ENCODE assay signal across 12 mouse cellular contexts in genomic region chr9:76000876-76001858, GRCm38 (mm10). TPM values are rescaled to one million over a fixed set of nuclear protein-coding genes. Genes with fewer than 3 reads are reported as not detected.
DNase-seq lines count a peak whose midpoint lies in the region; ATAC-seq and TF ChIP-seq lines count a peak whose summit lies in the region.
"Had no signal": no experiment of that assay in that cellular context is flagged by ENCODE, and none has a peak within 500 bp of the region (broad histone marks: within the 10 kb centered on the region; RNA-seq: fewer than 3 reads in every experiment).

No protein-coding gene starts in this region.

- H3K4me3 ChIP-seq in kidney, embryonic 14.5 days (ENCODE audit: low read length): no peak overlapping the region
- no peak overlapping the region for H3K4me3 ChIP-seq in midbrain, embryonic 14.5 days (replicated peaks; ENCODE audit: low read depth, low read length)
- H3K4me3 ChIP-seq in midbrain, embryonic 15.5 days: no peak overlapping the region
- no peak overlapping the region for H3K4me3 ChIP-seq in forebrain, embryonic 16.5 days (replicated peaks; ENCODE audit: low read length)
- H3K4me3 ChIP-seq in stomach, postnatal 0 days (ENCODE audit: low read depth, low read length): no peak overlapping the region
- H3K4me3 ChIP-seq: limb, embryonic 12.5 days had no signal

- no peaks in the 10 kb centered on the region for H3K36me3 ChIP-seq in kidney, embryonic 14.5 days (ENCODE audit: control insufficient read depth, insufficient read depth, low read length)
- H3K36me3 ChIP-seq in midbrain, embryonic 14.5 days (ENCODE audit: control insufficient read depth, insufficient read depth, low read length): no peaks in the 10 kb centered on the region
- H3K36me3 ChIP-seq in midbrain, embryonic 15.5 days (replicated peaks): no peaks in the 10 kb centered on the region
- no peaks in the 10 kb centered on the region for H3K36me3 ChIP-seq in forebrain, embryonic 16.5 days (ENCODE audit: control insufficient read depth, insufficient read depth)
- no peaks in the 10 kb centered on the region for H3K36me3 ChIP-seq in stomach, postnatal 0 days (ENCODE audit: control insufficient read depth, insufficient read depth, low read length)
- H3K36me3 ChIP-seq: G1E; limb, embryonic 12.5 days had no signal

- no peak overlapping the region for H3K4me2 ChIP-seq in kidney, embryonic 14.5 days (replicated peaks; ENCODE audit: low read depth, low read length)
- H3K4me2 ChIP-seq in midbrain, embryonic 14.5 days (ENCODE audit: low read length): no peak overlapping the region
- H3K4me2 ChIP-seq in midbrain, embryonic 15.5 days: no peak overlapping the region
- H3K4me2 ChIP-seq in forebrain, embryonic 16.5 days (ENCODE audit: low read length): peak overlapping the region; percentile 32
- H3K4me2 ChIP-seq in stomach, postnatal 0 days (replicated peaks; ENCODE audit: low read depth): no peak overlapping the region
- H3K4me2 ChIP-seq: limb, embryonic 12.5 days had no signal

- ATAC-seq in kidney, embryonic 14.5 days (ENCODE audit: low FRiP score, low TSS enrichment): peak; percentile 57; the same call in 1 of the 2 replicates
- no peak for ATAC-seq in midbrain, embryonic 14.5 days (ENCODE audit: low FRiP score, low TSS enrichment)
- ATAC-seq in midbrain, embryonic 15.5 days (replicated peaks): no peak
- ATAC-seq in forebrain, embryonic 16.5 days: peak; percentile 85
- ATAC-seq in stomach, postnatal 0 days (ENCODE audit: low FRiP score, low TSS enrichment): no peak

- 51% methylated on average over 10 of the region's 10 CpGs for WGBS in kidney, embryonic 14.5 days
- WGBS in midbrain, embryonic 14.5 days: 46% methylated on average over 10 of the region's 10 CpGs
- WGBS in midbrain, embryonic 15.5 days: 46% methylated on average over 10 of the region's 10 CpGs
- 24% methylated on average over 10 of the region's 10 CpGs for WGBS in forebrain, embryonic 16.5 days
- 62% methylated on average over 10 of the region's 10 CpGs for WGBS in stomach, postnatal 0 days

- no peaks in the 10 kb centered on the region for H3K4me1 ChIP-seq in kidney, embryonic 14.5 days (ENCODE audit: control insufficient read depth, insufficient read depth, low read length)
- no peaks in the 10 kb centered on the region for H3K4me1 ChIP-seq in midbrain, embryonic 14.5 days (ENCODE audit: control insufficient read depth, insufficient read depth, low read length)
- H3K4me1 ChIP-seq in midbrain, embryonic 15.5 days: no peaks in the 10 kb centered on the region
- H3K4me1 ChIP-seq in forebrain, embryonic 16.5 days (replicated peaks; ENCODE audit: control insufficient read depth, insufficient read depth, low read length): peaks cover 11% of the 10 kb centered on the region
- H3K4me1 ChIP-seq in stomach, postnatal 0 days (replicated peaks; ENCODE audit: control insufficient read depth, insufficient read depth): no peaks in the 10 kb centered on the region

- H3K27me3 ChIP-seq in kidney, embryonic 14.5 days (ENCODE audit: control insufficient read depth, insufficient read depth, low read length): no peaks in the 10 kb centered on the region
- no peaks in the 10 kb centered on the region for H3K27me3 ChIP-seq in midbrain, embryonic 14.5 days (ENCODE audit: control insufficient read depth, insufficient read depth, low read length)
- H3K27me3 ChIP-seq in midbrain, embryonic 15.5 days (replicated peaks): no peaks in the 10 kb centered on the region
- H3K27me3 ChIP-seq in forebrain, embryonic 16.5 days (replicated peaks; ENCODE audit: control insufficient read depth, insufficient read depth, low read length): no peaks in the 10 kb centered on the region
- H3K27me3 ChIP-seq in stomach, postnatal 0 days (ENCODE audit: control insufficient read depth, insufficient read depth, low read length): no peaks in the 10 kb centered on the region
- H3K27me3 ChIP-seq: limb, embryonic 12.5 days had no signal

- H3K27ac ChIP-seq in kidney, embryonic 14.5 days (ENCODE audit: low read depth, low read length): no peak overlapping the region
- H3K27ac ChIP-seq in midbrain, embryonic 14.5 days (replicated peaks; ENCODE audit: low read depth, low read length): no peak overlapping the region
- no peak overlapping the region for H3K27ac ChIP-seq in midbrain, embryonic 15.5 days
- no peak overlapping the region for H3K27ac ChIP-seq in forebrain, embryonic 16.5 days (ENCODE audit: low read length)
- H3K27ac ChIP-seq in stomach, postnatal 0 days (replicated peaks): no peak overlapping the region
- H3K27ac ChIP-seq: limb, embryonic 12.5 days had no signal

- no peak for TF ChIP-seq EP300 in stomach, postnatal 0 days (optimal IDR thresholded peaks at IDR 0.05)

- no peak overlapping the region for H3K9ac ChIP-seq in kidney, embryonic 14.5 days (ENCODE audit: low read depth, low read length)
- H3K9ac ChIP-seq in midbrain, embryonic 14.5 days (replicated peaks; ENCODE audit: low read length): no peak overlapping the region
- no peak overlapping the region for H3K9ac ChIP-seq in midbrain, embryonic 15.5 days
- no peak overlapping the region for H3K9ac ChIP-seq in forebrain, embryonic 16.5 days (replicated peaks; ENCODE audit: low read depth, low read length)
- H3K9ac ChIP-seq in stomach, postnatal 0 days (ENCODE audit: low read length): no peak overlapping the region
- H3K9ac ChIP-seq: limb, embryonic 12.5 days had no signal

- H3K9me3 ChIP-seq in kidney, embryonic 14.5 days (ENCODE audit: control insufficient read depth, low read length): no peaks in the 10 kb centered on the region
- no peaks in the 10 kb centered on the region for H3K9me3 ChIP-seq in midbrain, embryonic 14.5 days (ENCODE audit: control insufficient read depth, low read length)
- no peaks in the 10 kb centered on the region for H3K9me3 ChIP-seq in midbrain, embryonic 15.5 days
- H3K9me3 ChIP-seq in forebrain, embryonic 16.5 days (ENCODE audit: control insufficient read depth, low read length): no peaks in the 10 kb centered on the region
- H3K9me3 ChIP-seq in stomach, postnatal 0 days (ENCODE audit: control insufficient read depth, low read length): no peaks in the 10 kb centered on the region
- H3K9me3 ChIP-seq: G1E; limb, embryonic 12.5 days had no signal

- no peak for DNase-seq in kidney, adult 11 months
- DNase-seq in midbrain, embryonic 14.5 days: peak; percentile 51
- DNase-seq in stomach, postnatal 0 days (ENCODE audit: low spot score): no peak
- DNase-seq in cerebellum, adult 11-12 months: no peak
- DNase-seq: adrenal gland, postnatal 36 days; spleen, adult 18-20 months; thymus, postnatal 25 days had no signal

- TF ChIP-seq CTCF in stomach, postnatal 0 days (IDR thresholded peaks at IDR 0.05; ENCODE audit: low read depth): 0 out of 2 replicates have a peak, but pooled peaks have one; percentile 5

RNA-seq across cellular contexts. Expression of gene Hmgcll1, which starts 13.5 kb away (rescaled TPM):
- polyA plus RNA-seq in kidney, embryonic 14.5 days (2014; fragmentation: Nextera tagmentation; extraction: Ambion mirVana): 2.3 and 3.6 TPM in 2 replicates
- polyA plus RNA-seq in midbrain, embryonic 14.5 days (2014; fragmentation: Nextera tagmentation; extraction: Ambion mirVana): 22.4 and 30.4 TPM in 2 replicates
- 22.4 and 23.6 TPM in 2 replicates for polyA plus RNA-seq in midbrain, embryonic 15.5 days (2015; fragmentation: Nextera tagmentation; extraction: Ambion mirVana)
- polyA plus RNA-seq in forebrain, embryonic 16.5 days (2015; fragmentation: Nextera tagmentation; extraction: Ambion mirVana): 15.3 and 20.9 TPM in 2 replicates
- 1.0 and 1.2 TPM in 2 replicates for polyA plus RNA-seq in stomach, postnatal 0 days (2015; fragmentation: Nextera tagmentation; extraction: Ambion mirVana)
- polyA plus RNA-seq: G1E had no signal

Comparison
In these comparisons a context has a peak if more than half of its experiments do, and no peak if none do; other contexts are left out.
1. ATAC-seq: peak in kidney, embryonic 14.5 days (single experiment) and forebrain, embryonic 16.5 days (single experiment); none in midbrain, embryonic 14.5 days (single experiment), midbrain, embryonic 15.5 days (single experiment) and stomach, postnatal 0 days (single experiment).